Mouse (Mus musculus) cerebellum, postnatal 36 days (tissue): Measurements from ENCODE around the gene Cnga3.

Experiments used
- DNase-seq, 2 experiments: peaks; one replicate each; pipeline ENCODE4 v3.0.0; 2021 to 2022; ENCODE audit warnings: mixed read lengths in 2 of 2

The Cnga3 gene

GRCm38 (mm10) chr1:37287748-37288147 is 73.5 kb downstream of the Cnga3 start:
- DNase-seq = no peak

GRCm38 (mm10) chr1:37288181-37288935 is 74.1 kb downstream of the Cnga3 start:
- DNase-seq = no peak

- no peak for DNase-seq
Measured at GRCm38 (mm10) chr1:37288941-37289340, 74.7 kb downstream of the Cnga3 start.

- no peak for DNase-seq
Measured at GRCm38 (mm10) chr1:37296414-37296813, 82.2 kb downstream of the Cnga3 start.

- no peak for DNase-seq
Measured at GRCm38 (mm10) chr1:37298904-37299303, 84.7 kb downstream of the Cnga3 start.

- peak; percentile 93 to 99 for DNase-seq
Measured at GRCm38 (mm10) chr1:37299540-37300491, 85.6 kb downstream of the Cnga3 start, which contains the start of gene Inpp4a. TSS of gene Inpp4a (plus strand) at chr1:37299865.

- no peak for DNase-seq
Measured at GRCm38 (mm10) chr1:37300650-37301049, 86.4 kb downstream of the Cnga3 start.

- no peak for DNase-seq
Measured at GRCm38 (mm10) chr1:37302801-37303200, 88.6 kb downstream of the Cnga3 start.

- DNase-seq = no peak
Measured at GRCm38 (mm10) chr1:37305691-37306287, 91.6 kb downstream of the Cnga3 start.

GRCm38 (mm10) chr1:37307586-37307985 is 93.4 kb downstream of the Cnga3 start:
- DNase-seq = no peak

GRCm38 (mm10) chr1:37308021-37308742 is 93.9 kb downstream of the Cnga3 start:
- DNase-seq = no peak

GRCm38 (mm10) chr1:37308743-37309100 is 94.5 kb downstream of the Cnga3 start:
- DNase-seq = no peak

GRCm38 (mm10) chr1:37309939-37310515 is 95.8 kb downstream of the Cnga3 start:
- DNase-seq = no peak
